Mouse (Mus musculus): Measurements from ENCODE around the gene Ikzf1. TPM values are rescaled to one million over a fixed set of nuclear protein-coding genes. Genes with fewer than 3 reads are reported as not detected.

Gene Ikzf1
- 610 TPM for total RNA-seq (2023)

DNA sequence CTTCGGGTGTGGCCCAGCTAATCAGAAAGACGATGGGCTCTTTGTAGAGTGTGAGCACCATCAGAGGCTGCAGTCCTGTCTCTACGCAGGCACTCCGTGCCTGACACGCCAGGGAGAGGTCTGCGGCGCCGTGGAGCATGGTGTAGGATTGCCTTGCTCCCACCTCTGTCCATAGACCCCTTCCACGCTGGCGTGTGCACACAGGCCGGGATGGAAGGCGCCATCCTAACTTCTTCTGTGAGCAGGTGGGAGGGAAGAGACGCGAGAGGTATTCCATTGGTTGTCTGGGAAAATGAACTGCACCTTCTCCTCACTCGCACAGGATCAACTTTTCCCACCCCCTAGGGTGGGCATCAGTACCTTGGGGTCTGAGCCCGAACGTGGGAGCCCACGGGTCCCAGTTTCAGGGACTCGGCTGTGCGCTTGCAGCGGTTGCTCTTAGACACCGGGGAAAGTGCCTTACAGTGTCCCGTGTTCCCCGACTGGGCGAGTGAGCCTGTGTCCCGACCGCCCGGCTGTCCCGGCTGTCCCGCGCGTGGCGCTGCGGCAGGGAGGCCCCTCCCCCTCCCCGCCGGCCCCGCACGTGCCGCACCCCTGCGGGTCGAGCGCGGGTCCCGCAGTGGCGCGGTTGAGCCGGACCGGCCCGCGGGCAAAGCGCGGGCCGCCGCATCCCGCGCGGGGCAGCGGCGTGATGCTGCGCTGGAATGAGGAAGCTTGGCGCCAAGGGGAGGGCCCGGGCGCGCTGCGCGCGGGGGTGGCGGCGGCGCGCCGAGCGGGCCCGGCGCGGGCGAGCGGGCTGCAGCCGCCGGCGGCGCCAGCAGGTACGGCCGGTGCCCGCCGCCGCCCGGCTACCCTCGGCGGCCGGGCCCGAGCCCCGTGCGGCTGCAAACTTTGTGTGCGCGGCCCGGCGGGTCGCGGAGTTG, at the start of gene Ikzf1:
TSS of gene Ikzf1 (plus strand) at position 74 of the 923 bp plus-strand sequence.

DNA sequence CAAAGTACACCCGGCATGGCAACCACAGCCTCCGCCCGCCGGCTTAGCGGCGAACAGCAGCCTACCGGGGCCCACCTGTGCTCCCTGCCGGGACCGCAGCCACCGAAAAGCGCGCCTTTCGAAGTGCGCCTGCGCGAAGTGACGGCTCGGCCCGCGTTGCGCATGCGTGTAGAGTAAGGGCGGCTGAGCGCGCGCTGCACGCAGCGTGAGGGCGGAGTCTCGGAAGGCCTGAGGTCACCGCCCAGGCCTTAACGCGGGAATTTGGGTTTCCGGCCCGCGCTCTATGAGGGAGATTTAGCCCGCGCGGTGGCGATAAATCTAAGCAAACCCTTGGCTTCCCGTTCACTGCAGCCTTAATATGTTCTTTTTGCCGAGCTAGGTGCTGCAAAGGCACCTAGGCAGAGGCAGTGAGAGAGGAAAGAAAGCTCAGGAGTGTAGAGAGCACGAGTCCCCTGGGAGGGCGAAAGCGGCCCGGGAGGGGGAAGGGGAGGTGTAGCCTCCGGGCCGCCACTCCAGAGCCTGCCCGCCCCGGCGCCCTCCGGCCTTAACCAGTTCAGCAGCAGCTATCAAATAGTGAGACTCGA, 124.1 kb downstream of the Ikzf1 start, which contains the start of gene Fignl1:
TSS of gene Fignl1 (minus strand) at position 143 of the 584 bp plus-strand sequence.

Other genes starting within 250 kb of the Ikzf1 start
- 3.8 TPM for gene Spata48, start 222.9 kb upstream of the Ikzf1 start, total RNA-seq (2023)
- 2.0 TPM for gene Zpbp, start 222.6 kb upstream of the Ikzf1 start, total RNA-seq (2023)
- not detected for gene 4930512M02Rik, start 57.2 kb upstream of the Ikzf1 start, total RNA-seq (2023)
- gene Fignl1, start 124.0 kb downstream of the Ikzf1 start, total RNA-seq (2023) = 3.8 TPM
- 2.0 TPM for gene Ddc, start 213.1 kb downstream of the Ikzf1 start, total RNA-seq (2023)

All from CD8-positive naive resting alpha-beta T cell, adult 57 days (primary cell).